Mouse (Mus musculus) G1E (cell line): Measurements from ENCODE around the gene Magi1.

ENCODE experiments used
- CTCF ChIP-seq: IDR thresholded peaks from 2 replicates; pipeline ENCODE4 v1.5.1; 2012; ENCODE audit warnings: low read depth, low read length, inconsistent platforms, mixed read lengths
- GATA1 ChIP-seq: IDR thresholded peaks from 2 replicates; pipeline ENCODE4 v1.6.1; 2012; ENCODE audit warnings: borderline replicate concordance, low read length, inconsistent platforms, mixed read lengths
- GATA2 ChIP-seq: IDR thresholded peaks from 2 replicates; pipeline ENCODE4 v1.6.1; 2012; ENCODE audit warnings: low read depth, low read length, inconsistent platforms, borderline replicate concordance
- POLR2AphosphoS5 ChIP-seq: IDR thresholded peaks from 2 replicates; pipeline ENCODE4 v1.6.1; 2012; ENCODE audit warnings: low read depth, low read length, inconsistent platforms; ENCODE audit not compliant: insufficient replicate concordance
- TAL1 ChIP-seq: conservative IDR thresholded peaks from 2 replicates; pipeline ENCODE4 v1.6.1; 2012; ENCODE audit warnings: low read depth, low read length, inconsistent platforms, mixed read lengths

DNA sequence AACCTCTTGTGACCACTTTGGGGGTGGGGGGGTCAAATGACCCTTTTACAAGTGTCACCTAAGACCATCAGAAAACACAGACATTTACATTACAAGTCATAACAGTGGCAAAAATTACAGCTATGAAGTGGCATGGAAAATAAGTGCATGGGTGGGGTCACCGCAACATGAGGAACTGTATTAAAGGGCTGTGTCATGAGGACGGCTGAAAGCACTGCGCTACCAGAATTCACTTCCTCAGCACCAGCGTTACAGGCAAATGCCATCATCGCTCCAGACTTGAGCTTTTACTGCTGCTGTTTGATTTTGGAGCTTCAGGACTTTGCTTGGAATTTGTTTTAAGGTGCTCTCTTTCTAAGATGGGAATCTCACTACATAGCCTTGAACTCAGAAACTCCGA is 62.0 kb downstream of the Magi1 start:
- no peak for TF ChIP-seq CTCF
- TF ChIP-seq POLR2AphosphoS5, result no peak
- no peak for TF ChIP-seq GATA1
- no peak for TF ChIP-seq TAL1
- no peak for TF ChIP-seq GATA2
